Mouse (Mus musculus): ENCODE data around the gene Epha5. TPM values are rescaled to one million over a fixed set of nuclear protein-coding genes. Genes with fewer than 3 reads are reported as not detected.
A peak's percentile ranks its signal among the peaks of the same experiment; 100 is the strongest.

The Epha5 gene
- total RNA-seq (2014; fragmentation: Nextera tagmentation) (not detected in 2 replicates), total RNA-seq (2017) (not detected in 2 replicates)

DNA sequence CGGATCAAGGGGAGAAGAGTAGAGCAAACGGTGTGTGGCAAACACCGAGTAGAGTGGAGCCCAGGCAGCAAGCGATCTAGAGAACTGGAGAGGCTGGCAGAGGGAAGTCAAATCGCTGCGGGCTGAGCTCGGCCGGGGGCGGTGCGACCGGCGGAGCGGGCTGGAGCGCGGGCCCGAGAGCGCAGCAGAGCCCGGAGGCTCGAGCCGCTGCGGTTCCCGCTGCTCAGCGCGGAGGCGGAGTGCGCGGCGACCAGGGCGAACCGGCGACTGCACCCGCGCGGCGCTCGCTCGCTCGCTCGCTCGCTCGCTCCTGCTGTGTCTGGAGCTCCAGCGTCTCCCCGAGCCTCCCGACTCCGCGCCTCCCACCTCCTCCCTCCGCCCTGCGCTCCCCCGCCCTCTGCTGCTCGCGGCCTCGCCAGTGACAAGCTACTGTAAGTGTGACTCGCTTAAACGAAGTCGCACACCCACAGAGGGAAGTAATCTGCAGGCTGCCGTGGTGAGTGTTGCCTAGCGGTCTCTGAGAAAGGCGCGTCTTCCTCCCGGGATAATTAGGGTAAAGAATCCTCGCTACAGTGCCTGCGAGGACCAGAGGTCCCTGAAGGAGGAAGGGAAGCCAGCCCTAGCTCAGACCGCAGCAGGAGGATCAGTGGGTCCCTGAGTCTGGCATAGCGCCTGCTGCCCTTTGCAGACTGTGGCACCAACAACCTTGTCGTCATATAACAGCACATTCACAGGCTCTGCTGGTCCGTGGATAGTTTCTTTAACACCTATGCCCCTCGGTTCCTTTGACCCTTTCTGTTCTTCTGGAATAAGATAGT is at the start of gene Epha5:
Gene Epha5 (minus strand): TSS at position 321 of the 818 bp plus-strand sequence.
- ATAC-seq (replicated peaks; ENCODE audit: low FRiP score, low TSS enrichment, poor library complexity, severe bottlenecking), result peak; percentile 97

DNA sequence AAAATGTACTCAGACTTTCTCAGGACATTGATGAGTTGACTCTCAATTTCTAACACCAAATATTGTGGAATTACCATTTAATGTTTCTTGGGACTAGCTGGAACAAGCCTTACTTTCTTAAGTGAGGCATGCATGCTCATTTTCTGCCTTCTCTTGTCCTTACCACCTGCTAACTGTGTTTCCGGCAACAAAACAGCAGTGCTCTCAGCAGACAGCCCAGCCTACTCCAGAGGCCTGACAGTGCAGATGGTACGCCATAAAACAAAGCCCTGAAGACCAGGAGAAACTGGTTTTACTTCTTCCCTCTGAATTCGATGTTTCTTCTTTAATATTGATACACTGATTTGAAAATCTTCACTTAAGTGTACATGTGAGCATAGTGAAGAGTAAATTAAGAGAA is 39.0 kb upstream of the Epha5 start:
- no peak for ATAC-seq (replicated peaks; ENCODE audit: low FRiP score, low TSS enrichment, poor library complexity, severe bottlenecking)

DNA sequence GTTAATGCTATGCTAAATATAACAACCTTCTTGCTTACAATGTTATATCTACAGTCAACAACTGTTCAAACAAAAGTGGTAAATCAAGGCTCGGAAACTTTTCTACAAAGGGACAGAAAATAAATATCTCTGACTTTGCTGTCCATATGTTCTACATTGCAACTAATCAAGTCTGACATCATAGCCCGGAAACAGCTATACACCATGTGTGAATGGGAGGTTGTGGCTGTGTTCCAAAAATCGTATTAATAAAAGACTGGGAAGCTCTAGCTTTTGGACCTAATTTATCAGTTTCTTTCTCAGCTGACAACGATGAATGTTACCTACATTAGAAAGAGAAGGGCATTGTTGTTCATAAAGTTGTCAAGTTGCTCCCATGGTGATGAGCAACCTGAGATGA is 37.5 kb upstream of the Epha5 start:
- no peak for ATAC-seq (replicated peaks; ENCODE audit: low FRiP score, low TSS enrichment, poor library complexity, severe bottlenecking)

DNA sequence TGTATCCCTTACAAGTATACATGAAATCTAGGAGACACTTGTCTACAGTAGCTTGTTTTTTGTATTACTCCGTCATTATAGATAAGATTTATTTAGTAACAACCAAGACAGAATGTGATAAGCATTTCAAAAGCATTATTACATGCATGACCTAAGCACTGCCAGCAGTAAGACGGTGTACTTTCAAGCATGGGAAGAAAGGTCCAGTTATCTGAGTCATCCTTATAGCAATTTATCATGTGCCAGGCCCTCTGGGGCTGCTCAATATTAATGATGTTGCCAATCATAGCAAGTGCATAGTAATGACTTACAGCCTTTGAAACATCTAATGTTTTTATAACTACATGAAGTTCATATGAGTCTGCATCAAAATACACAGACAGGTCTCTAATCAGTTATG is 36.7 kb upstream of the Epha5 start:
- no peak for ATAC-seq (replicated peaks; ENCODE audit: low FRiP score, low TSS enrichment, poor library complexity, severe bottlenecking)

DNA sequence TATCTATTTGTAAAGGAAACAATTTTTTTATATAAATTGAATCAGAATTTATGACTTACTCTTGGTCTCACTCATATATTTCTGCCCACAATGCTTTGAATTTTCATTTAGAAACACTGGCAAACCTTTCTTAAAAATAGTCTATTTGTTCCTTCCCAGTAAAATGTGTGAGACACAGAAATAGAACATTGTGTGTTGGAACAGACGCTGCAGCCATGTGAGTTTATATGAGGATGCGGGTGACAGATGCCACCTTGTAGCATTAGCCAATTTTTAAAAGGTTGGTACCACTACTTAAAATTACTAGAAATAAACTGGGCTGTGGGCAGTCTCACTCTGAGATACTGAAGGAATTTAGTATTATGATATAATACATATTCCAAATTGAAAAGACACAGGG is 23.1 kb upstream of the Epha5 start:
- no peak for ATAC-seq (replicated peaks; ENCODE audit: low FRiP score, low TSS enrichment, poor library complexity, severe bottlenecking)

DNA sequence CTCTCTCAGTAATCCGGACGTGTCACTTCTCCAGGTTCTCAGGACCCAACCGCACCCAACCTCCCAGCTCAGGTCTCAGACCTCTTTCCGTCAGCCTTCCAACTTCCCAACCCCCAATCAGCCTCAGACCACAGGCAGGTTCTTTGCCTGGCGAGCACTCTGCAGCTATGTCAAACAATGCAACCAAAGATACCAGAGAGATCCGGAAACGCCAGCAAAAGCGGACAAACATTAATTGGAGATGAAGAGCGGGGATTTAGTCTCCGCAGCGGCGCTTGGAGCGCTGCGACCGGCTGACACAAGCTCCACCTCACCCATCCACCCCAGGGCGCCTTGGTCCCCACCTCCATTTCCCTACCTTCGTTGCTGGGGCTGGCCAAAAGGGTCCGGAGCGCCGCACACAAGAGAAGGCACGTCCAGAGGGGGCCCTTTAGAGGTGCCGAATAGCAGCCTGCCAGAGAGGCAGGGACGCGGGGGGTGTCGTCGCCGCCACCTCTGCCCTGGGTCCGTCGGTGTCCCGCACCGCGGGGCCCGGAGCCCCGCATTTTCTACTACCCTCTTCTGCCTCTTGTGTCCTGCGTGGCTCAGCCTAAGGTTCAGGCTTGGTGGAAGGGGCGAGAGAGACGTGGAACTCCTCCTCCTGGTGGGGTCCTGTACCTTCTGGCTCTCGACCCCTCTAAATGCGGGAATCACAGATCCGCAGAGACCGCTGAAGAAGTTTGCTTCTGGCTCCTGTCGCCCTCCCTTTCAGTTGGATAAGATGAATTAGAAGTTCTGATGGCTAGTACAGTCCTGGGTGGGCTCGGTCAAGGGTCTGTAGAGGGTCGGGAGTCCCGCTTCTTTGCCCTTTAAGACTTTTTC is 991 bp downstream of the Epha5 start:
- no peak for ATAC-seq (replicated peaks; ENCODE audit: low FRiP score, low TSS enrichment, poor library complexity, severe bottlenecking)

DNA sequence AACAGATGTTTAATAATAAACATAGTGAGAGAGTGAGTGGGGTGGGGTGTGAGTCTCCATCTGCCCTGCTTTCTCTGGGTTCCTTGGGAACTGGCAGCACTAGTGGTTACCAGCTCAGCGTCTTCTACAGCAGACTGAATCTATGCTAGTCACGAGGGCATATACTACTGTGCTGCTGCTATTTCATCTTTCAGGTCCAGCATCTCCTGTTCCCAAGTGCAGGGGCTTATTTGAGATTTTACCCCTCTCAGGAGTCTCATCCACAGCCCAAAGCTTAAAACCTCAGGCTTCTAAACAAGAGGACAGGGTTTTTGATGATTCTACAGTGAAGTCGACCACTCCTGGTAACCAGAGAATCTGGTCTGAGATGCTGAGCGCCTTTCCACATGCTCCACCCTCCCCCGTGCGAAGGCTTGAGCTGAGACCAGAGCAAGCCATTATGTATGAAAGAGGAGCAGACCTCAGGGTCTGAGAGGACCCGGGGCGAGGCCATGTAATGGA is 2.2 kb downstream of the Epha5 start:
- no peak for ATAC-seq (replicated peaks; ENCODE audit: low FRiP score, low TSS enrichment, poor library complexity, severe bottlenecking)

DNA sequence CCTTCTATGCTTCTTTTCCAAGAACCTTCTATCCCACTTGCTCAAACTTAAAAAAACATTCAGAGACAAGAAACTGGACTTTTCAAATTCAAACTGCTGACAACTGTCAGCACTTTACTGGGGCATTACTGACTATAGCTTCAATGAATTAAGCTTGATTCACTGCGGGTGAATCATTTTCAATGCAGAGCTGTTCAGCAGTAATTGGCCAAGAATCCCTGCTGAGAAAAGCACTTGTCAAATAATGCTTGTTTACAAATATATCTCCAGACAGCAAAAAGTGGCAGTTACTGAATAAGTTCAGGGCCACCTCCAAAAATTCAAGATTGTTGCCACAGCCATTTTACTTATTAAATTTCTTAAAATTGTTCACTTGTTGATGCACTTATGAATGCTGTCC is 4.2 kb downstream of the Epha5 start:
- ATAC-seq (replicated peaks; ENCODE audit: low FRiP score, low TSS enrichment, poor library complexity, severe bottlenecking), result no peak

DNA sequence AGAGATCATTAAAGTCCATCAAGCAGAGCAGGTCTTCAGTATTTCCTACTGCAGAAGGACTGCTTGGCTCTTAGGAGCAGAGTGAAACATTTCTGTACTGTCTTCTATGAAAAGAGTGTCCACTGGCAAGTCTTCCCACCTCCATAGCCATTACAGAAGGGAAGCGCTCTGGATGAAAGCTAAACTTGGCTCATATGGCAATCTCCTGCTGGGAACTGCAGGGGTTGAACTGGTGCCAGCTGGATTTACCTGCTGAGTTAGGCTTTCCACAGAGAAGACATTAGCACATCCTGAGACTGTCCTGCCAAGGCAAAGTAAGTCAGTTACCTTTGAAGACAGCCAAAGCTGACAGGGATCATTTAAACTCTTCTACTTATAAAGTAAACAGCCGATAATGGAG is 8.8 kb downstream of the Epha5 start:
- no peak for ATAC-seq (replicated peaks; ENCODE audit: low FRiP score, low TSS enrichment, poor library complexity, severe bottlenecking)

DNA sequence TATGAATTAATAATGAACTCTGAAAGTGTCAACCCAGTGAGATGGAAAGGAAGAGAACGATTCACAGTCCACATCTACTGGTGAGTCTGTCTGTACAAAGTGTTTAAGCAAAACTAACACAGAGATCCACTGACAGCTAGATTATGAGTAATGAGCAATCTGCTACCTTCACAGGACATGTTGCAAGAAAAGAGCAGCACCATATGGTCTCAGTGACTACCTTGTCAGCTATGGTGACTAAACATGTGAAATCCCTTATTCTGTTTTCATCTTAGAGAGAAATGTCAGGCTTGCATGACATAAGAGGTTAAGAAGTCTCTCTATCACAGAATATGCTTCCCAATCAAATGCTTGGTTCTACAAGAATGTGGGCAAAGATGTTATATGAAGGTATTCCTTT is 20.1 kb downstream of the Epha5 start:
- ATAC-seq (replicated peaks; ENCODE audit: low FRiP score, low TSS enrichment, poor library complexity, severe bottlenecking), result no peak

DNA sequence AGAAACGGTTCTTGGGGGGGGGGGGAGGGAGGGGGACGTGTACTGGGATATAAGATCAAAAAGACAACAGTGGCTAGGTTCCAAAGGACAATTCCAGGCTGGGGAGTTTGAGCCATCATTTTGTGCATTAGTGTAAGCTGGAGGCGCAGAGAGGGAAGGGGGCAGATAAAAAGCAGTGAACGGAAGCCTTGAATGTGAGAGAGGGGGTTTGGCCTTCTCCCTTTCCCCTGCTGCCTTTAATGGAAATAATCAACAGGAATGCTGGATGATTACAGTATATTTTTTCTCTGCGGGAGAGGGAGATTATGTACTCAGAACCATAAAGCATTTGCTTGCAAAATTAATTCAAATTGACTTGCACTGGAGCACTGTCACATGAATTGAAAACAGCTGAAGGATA is 51.8 kb downstream of the Epha5 start:
- no peak for ATAC-seq (replicated peaks; ENCODE audit: low FRiP score, low TSS enrichment, poor library complexity, severe bottlenecking)

DNA sequence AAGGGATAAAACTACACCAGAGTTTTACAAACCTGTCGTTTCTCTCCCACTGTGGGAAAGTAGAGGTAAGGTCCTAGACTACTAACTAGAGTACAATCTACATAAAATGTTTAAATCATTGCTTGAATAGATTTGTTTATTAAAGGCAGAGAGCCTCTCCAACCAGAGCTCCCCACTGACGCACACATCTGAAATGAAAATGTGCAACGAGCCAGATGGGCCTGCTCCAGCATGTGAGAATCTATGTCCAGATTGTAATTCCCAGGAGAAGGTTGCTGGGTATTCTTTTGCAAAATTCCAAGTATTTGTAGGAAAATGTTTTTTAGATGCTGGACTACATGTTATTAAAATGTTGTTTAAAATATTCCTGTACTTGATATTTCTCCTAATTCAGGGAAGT is 57.8 kb downstream of the Epha5 start:
- ATAC-seq (replicated peaks; ENCODE audit: low FRiP score, low TSS enrichment, poor library complexity, severe bottlenecking), result no peak

DNA sequence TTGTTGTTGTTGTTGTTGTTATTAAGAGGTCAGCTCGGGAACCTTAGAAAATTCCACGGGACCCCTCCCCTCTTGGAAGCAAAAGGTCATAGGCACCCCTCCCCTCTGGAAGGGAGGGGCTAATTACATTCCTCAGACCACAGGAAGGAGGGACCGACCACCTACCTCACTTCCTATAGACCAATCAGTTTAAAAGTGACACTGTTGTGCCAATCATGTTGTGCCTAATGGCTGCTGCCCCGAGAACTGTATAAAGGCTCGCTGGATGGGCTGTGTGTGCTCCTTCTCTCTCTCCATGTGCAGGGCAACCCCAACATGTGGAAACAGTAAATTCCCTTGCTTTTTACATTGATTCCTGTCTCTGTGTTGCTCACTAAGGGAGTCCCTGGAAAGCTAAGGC is 64.1 kb downstream of the Epha5 start:
- no peak for ATAC-seq (replicated peaks; ENCODE audit: low FRiP score, low TSS enrichment, poor library complexity, severe bottlenecking)

DNA sequence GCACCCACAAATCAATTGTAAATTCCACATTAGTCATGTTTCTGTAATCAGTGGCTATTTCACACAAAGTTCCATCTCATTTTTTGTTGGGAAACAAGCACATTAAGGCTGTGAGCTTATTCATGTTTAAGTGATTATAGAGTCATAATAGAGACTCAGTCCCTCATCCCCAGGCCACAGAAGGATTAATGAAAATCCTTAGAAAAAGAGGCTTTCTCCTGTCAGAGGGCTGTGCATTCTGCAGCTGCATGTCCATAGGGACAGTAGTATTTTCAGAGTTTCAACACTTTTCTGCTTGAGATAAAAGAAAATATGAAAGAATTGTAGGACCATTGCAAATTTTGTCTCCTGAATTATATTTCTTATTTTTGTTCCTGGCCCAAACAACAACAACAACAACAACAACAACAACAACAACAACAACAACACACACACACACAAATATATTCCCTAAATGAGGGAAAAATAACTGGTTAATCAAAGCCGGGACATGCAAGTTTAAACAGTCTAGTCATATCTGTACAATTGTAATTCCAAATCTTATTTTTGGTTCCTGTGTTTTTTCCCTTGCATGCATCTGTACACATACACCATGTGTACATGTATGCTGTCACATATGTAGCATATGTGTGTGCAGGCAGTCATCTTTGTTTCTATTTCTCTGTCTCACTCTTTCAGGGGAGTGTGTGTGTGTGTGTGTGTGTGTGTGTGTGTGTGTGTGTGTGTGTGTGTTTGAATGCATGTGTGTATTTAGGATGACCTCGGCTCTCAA is 70.3 kb downstream of the Epha5 start:
- ATAC-seq (replicated peaks; ENCODE audit: low FRiP score, low TSS enrichment, poor library complexity, severe bottlenecking), result no peak

DNA sequence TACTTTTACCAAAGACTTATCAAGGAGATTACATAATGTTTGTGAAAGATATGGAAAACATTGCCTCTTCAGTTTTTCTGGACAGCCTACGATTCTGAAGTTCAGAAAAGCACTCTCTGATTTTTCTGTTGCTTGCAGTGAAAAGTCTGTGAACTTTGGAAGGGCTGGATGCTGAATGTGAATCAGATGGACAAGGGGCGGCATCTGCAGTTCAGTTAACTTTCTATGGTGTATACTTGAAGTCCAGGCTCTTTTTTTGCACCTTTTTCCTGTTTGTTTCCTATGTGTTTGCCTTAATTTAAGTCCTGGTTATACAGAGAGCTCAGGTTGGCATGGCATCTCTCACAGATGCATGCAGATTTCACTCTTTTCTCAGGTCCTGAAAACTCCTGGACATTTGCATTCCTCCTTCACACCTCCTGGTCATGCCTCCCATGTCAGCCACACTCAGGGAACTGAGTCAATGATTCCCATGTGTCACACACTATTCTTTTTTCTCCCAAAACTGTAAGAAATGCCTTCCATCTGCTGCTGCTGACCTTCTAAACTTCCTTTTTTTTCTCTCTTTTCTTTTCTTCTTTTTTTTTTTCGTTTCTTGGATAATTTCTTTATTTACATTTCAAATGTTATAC is 81.2 kb downstream of the Epha5 start:
- no peak for ATAC-seq (replicated peaks; ENCODE audit: low FRiP score, low TSS enrichment, poor library complexity, severe bottlenecking)

DNA sequence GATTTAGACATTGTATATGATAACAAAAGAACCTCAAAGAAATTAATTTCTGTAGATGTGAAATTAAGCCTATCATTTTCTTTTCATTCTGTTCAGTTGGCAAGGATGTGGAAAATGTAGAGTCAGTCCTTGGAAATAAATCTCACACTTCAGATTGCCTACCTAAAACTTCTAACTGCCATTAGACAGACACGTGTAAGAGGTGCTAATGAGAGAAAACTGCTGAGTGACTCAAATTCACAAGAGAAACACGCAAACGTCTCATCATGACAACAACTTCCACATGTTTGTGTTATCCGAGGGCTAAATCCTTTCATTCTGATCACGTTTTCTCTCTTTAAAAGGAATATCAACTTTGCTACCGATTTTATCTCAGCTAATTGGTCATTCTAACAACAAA is 82.7 kb downstream of the Epha5 start:
- ATAC-seq (replicated peaks; ENCODE audit: low FRiP score, low TSS enrichment, poor library complexity, severe bottlenecking), result no peak

DNA sequence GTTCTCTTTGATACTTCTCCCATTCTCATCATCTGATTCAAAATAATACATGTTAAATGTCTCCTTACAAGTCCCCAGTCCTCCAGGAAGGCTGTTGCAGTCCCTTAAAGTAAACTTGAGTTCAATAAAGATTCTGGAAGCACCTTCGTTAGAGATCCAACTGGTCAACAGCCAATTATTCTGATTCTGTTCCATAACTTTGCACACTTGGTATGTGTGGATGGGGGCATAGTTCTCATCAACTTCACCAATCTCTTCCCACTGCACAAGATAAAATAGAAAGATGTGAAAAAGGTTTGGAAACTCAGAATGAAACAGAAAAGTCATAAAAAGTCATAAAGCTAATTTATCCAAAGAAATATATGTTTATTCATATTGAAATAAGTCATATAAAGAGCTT is 85.6 kb downstream of the Epha5 start:
- no peak for ATAC-seq (replicated peaks; ENCODE audit: low FRiP score, low TSS enrichment, poor library complexity, severe bottlenecking)

DNA sequence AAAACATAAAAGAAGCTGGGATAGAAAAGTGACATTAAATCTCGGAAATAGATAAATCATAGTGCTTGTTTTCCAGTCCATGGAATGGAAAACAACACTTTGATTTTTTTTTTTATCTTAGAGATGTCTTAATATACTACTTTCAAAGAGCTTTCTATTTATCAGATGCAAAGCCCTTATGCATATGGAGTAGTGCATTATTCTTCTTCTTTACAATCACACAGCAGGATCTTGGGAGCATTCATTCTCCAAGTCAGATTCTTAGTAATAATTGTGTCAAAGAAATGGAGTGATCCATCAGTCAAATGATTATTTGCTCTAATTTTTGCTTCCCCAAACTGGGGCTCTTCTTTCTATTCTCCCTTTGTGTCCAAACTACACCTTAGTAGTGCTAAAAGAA is 96.6 kb downstream of the Epha5 start:
- no peak for ATAC-seq (replicated peaks; ENCODE audit: low FRiP score, low TSS enrichment, poor library complexity, severe bottlenecking)

DNA sequence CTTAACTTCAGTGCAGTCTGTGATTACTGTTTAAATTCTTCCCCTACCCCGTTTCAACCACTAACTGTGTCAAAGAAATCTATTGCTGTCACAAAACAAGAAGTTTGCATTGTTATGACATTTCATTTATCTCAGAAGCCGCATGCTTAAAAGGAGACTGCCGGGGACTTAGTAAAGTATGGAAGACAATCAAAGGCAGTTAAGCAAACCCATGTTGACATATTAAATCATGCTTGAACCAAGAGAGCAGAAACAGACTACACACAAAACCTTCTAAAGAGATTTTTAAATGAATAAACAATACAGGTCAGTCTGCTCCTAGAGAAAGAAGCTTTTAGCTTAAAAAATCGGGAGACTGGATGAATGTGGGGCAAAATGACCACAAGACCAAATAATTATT is 97.0 kb downstream of the Epha5 start:
- no peak for ATAC-seq (replicated peaks; ENCODE audit: low FRiP score, low TSS enrichment, poor library complexity, severe bottlenecking)
